Mouse (Mus musculus): ENCODE measurements around the gene Tmem198. TPM values are rescaled to one million over a fixed set of nuclear protein-coding genes. Genes with fewer than 3 reads are reported as not detected.

The Tmem198 gene
- polyA plus RNA-seq, 1 experiment from 2014 or later: 8.9 TPM

DNA sequence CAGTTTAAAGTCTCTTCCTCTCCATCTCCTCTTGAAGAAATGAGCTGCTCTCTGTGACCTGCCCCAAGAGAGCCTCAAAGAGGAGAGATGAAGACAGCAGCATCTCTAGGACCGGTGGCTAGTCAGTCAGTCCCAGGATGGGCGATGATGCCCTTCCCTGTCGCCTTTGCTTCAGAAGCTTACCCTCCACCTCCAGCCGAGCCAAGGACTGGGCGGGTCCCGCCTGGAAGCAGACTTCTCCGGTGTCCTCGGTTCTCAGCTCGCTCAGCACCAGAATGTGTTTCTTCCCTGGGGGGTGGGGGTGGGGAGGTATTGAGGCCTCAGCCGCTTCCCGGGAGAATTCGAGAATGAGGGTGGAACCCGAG lies 7.7 kb downstream of the Tmem198 start:
- Histone ChIP-seq H3K4me3 (ENCODE audit: low read depth, low read length) (peak overlapping the region; percentile 50), H3K27ac (ENCODE audit: low read depth, low read length) (no peak overlapping the region), H3K9me3 (ENCODE audit: control insufficient read depth, low read length) (no peaks in the 10 kb centered on the region), H3K36me3 (ENCODE audit: control insufficient read depth, insufficient read depth, low read length) (no peaks in the 10 kb centered on the region), H3K27me3 (ENCODE audit: control insufficient read depth, insufficient read depth, low read length) (peaks cover 47% of the 10 kb centered on the region), H3K4me2 (ENCODE audit: low read depth, low read length, severe bottlenecking) (peak overlapping the region; percentile 79), H3K9ac (ENCODE audit: low read length) (peak overlapping the region; percentile 35; the same call in 1 of the 2 replicates), H3K4me1 (replicated peaks; ENCODE audit: control insufficient read depth, insufficient read depth, low read length) (peaks cover 13% of the 10 kb centered on the region; the same call in 1 of the 2 replicates)
- 3% methylated on average over 13 of the region's 13 CpGs for WGBS
- ATAC-seq (replicated peaks; ENCODE audit: low FRiP score): 0 out of 2 replicates have a peak, but pooled peaks have one; percentile 5
- DNase-seq (ENCODE audit: low spot score): no peak

DNA sequence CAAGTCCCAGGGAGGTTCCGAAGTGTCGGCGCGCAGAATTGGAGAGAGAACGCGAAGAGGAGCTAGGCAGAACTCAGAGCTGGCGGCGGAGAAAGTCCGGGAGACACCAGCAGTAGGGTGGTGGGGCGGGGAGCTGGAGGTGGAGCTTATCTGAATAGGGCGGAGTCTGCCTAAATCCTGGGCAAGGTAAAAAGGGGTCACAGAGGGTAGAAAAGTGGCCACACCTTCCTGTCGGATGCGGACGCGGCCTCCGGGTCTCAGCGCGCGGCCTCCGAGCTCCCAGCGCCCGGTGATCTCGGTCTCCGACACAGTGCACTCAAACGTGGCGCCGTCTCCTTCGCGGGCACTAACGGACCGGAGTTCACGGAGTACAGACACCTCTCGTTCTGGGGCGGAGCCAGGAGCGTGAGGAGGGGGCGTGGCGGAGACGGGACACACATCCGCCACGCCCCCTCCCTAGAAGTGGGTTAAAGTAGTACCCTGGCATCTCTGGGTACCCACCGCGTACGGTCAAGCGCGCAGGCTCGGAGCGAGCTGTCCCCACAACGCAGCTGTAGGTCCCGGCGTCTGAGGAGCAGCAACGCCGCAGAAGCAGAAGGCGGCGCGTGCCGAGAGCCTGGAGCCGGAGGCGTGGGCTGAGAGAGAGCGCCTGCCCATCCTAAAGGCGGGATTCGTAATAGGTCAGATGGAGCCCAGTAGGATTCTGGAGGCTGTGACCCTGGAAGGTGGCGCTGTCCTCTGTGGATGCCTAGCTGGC lies 8.3 kb downstream of the Tmem198 start:
- H3K4me1 ChIP-seq (replicated peaks; ENCODE audit: control insufficient read depth, insufficient read depth, low read length): peaks cover 13% of the 10 kb centered on the region; the same call in 1 of the 2 replicates
- DNase-seq (ENCODE audit: low spot score): peak; percentile 89
- H3K9me3 ChIP-seq (ENCODE audit: control insufficient read depth, low read length): no peaks in the 10 kb centered on the region
- under 1% methylated on average over 62 of the region's 62 CpGs for WGBS
- H3K4me2 ChIP-seq (ENCODE audit: low read depth, low read length, severe bottlenecking): peak overlapping the region; percentile 79
- no peaks in the 10 kb centered on the region for H3K36me3 ChIP-seq (ENCODE audit: control insufficient read depth, insufficient read depth, low read length)
- H3K9ac ChIP-seq (ENCODE audit: low read length): peak overlapping the region; percentile 35; the same call in 1 of the 2 replicates
- peak overlapping the region; percentile 50 for H3K4me3 ChIP-seq (ENCODE audit: low read depth, low read length)
- no peak overlapping the region for H3K27ac ChIP-seq (ENCODE audit: low read depth, low read length)
- peak; percentile 75 for ATAC-seq (replicated peaks; ENCODE audit: low FRiP score)
- H3K27me3 ChIP-seq (ENCODE audit: control insufficient read depth, insufficient read depth, low read length): peaks cover 44% of the 10 kb centered on the region

DNA sequence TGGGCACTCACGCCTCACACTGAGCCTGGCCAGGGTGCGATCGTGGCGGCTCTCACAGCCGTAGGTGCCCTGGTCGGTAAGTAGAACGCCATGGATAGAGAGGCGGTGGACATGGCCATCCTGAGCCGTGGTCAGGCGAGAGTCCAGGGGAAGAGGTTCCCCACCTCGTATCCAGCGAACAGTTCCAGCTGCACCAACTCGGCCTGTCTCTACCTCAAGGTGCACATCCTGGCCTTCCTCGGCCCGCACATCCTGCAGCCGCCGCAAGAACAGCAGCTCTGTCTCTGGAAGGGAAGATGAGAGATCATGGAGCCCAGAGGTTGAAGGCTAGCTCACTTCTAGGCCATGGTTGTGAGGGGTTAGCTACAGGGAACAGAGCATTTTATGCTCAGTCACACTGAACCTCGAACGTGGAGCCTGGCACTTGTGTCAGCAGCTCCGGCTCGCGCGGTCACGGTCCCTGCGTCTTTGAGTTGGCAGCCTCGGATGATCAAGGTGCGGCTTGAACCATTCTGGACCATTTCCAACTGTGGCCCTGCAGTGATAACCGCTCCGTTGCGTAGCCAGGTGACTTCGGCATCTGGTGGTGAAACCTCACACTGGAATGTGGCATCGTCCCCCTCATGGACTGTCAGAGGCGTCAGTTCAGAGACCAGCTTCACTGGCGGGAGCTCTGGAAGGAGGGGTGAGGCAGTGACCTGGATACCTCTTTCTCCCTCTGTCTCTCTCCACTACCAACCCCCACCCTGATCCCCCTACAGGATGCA lies 11.6 kb downstream of the Tmem198 start:
- no peak for ATAC-seq (replicated peaks; ENCODE audit: low FRiP score)
- Histone ChIP-seq H3K9ac (ENCODE audit: low read length) (no peak overlapping the region), H3K4me2 (ENCODE audit: low read depth, low read length, severe bottlenecking) (no peak overlapping the region), H3K27me3 (ENCODE audit: control insufficient read depth, insufficient read depth, low read length) (peaks cover 23% of the 10 kb centered on the region), H3K9me3 (ENCODE audit: control insufficient read depth, low read length) (no peaks in the 10 kb centered on the region), H3K36me3 (ENCODE audit: control insufficient read depth, insufficient read depth, low read length) (no peaks in the 10 kb centered on the region), H3K4me3 (ENCODE audit: low read depth, low read length) (no peak overlapping the region), H3K27ac (ENCODE audit: low read depth, low read length) (no peak overlapping the region), H3K4me1 (replicated peaks; ENCODE audit: control insufficient read depth, insufficient read depth, low read length) (peaks cover 13% of the 10 kb centered on the region; the same call in 1 of the 2 replicates)
- 78% methylated on average over 34 of the region's 34 CpGs for WGBS
- no peak for DNase-seq (ENCODE audit: low spot score)

DNA sequence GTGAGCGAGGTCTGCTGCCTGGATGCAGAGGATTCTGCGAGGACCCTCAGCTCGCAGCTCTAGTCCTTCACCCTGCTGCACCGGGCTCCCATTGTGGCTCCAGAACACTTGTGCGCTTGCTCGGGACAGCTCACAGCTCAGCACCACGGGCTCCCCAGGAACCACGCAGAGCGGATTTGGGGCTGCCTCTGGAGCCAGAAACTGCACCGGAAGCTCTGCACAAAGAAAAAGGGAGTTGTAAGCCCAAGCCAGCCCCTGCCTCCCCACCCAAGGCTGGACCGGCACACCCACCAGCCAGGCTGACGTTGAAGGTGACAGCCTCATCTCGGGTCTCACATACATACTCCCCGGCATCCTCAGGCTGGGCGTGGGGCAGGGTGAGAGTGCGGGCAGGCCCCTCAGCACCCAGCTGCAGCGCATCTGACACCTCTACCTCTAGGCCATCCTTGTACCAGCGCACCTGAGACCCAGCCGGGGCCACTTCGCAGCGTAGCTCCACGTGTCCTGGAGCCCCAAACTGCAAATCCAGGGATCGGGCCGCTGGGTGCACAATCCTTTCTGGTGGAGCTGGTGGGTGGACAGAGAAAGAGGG lies 13.3 kb downstream of the Tmem198 start:
- peaks cover 8% of the 10 kb centered on the region for H3K27me3 ChIP-seq (ENCODE audit: control insufficient read depth, insufficient read depth, low read length)
- ATAC-seq (replicated peaks; ENCODE audit: low FRiP score): no peak
- no peak overlapping the region for H3K27ac ChIP-seq (ENCODE audit: low read depth, low read length)
- 0 out of 2 replicates have a peak, but pooled peaks cover 3% of the 10 kb centered on the region for H3K4me1 ChIP-seq (replicated peaks; ENCODE audit: control insufficient read depth, insufficient read depth, low read length)
- H3K9ac ChIP-seq (ENCODE audit: low read length): no peak overlapping the region
- no peaks in the 10 kb centered on the region; the same call in 1 of the 2 replicates for H3K36me3 ChIP-seq (ENCODE audit: control insufficient read depth, insufficient read depth, low read length)
- no peaks in the 10 kb centered on the region for H3K9me3 ChIP-seq (ENCODE audit: control insufficient read depth, low read length)
- 29% methylated on average over 24 of the region's 24 CpGs for WGBS
- H3K4me2 ChIP-seq (ENCODE audit: low read depth, low read length, severe bottlenecking): no peak overlapping the region
- H3K4me3 ChIP-seq (ENCODE audit: low read depth, low read length): no peak overlapping the region
- no peak for DNase-seq (ENCODE audit: low spot score)

GRCm38 (mm10) chr1:75494878-75495548 lies 15.7 kb downstream of the Tmem198 start:
- no peak overlapping the region for H3K4me2 ChIP-seq (ENCODE audit: low read depth, low read length, severe bottlenecking)
- DNase-seq (ENCODE audit: low spot score) (peak; percentile 72), ATAC-seq (replicated peaks; ENCODE audit: low FRiP score) (no peak)
- H3K27ac ChIP-seq (ENCODE audit: low read depth, low read length): no peak overlapping the region
- no peaks in the 10 kb centered on the region for H3K9me3 ChIP-seq (ENCODE audit: control insufficient read depth, low read length)
- whole genome bisulfite sequencing: 50% methylated on average over 12 of the region's 12 CpGs
- no peak overlapping the region; the same call in 1 of the 2 replicates for H3K9ac ChIP-seq (ENCODE audit: low read length)
- H3K27me3 ChIP-seq (ENCODE audit: control insufficient read depth, insufficient read depth, low read length): no peaks in the 10 kb centered on the region; the same call in 1 of the 2 replicates
- no peaks in the 10 kb centered on the region for H3K4me1 ChIP-seq (replicated peaks; ENCODE audit: control insufficient read depth, insufficient read depth, low read length)
- H3K36me3 ChIP-seq (ENCODE audit: control insufficient read depth, insufficient read depth, low read length): no peaks in the 10 kb centered on the region; the same call in 1 of the 2 replicates
- H3K4me3 ChIP-seq (ENCODE audit: low read depth, low read length): no peak overlapping the region

DNA sequence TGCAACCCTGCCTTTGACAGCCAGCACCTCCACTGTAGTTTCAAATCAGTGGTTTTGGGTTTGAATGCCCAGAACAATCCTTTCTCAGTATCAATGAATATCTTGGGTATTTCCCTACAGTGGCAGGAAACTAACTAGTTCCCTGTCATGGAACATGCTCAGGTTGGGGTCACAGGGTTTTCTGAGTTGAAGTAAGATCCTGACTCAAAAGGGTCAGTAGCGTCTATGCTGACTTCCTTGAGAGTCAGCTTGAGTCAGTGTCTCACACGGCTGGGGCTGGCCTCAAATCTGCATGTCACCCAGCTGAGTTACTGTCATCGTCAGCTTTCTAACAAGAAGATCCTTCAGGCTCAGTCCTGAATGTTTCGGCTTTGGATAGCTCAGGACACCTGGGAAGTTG lies 19.6 kb downstream of the Tmem198 start:
- Histone ChIP-seq H3K27me3 (ENCODE audit: control insufficient read depth, insufficient read depth, low read length) (no peaks in the 10 kb centered on the region), H3K9ac (ENCODE audit: low read length) (no peak overlapping the region), H3K4me2 (ENCODE audit: low read depth, low read length, severe bottlenecking) (no peak overlapping the region), H3K4me3 (ENCODE audit: low read depth, low read length) (no peak overlapping the region), H3K4me1 (replicated peaks; ENCODE audit: control insufficient read depth, insufficient read depth, low read length) (no peaks in the 10 kb centered on the region), H3K36me3 (ENCODE audit: control insufficient read depth, insufficient read depth, low read length) (peaks cover 8% of the 10 kb centered on the region), H3K9me3 (ENCODE audit: control insufficient read depth, low read length) (no peaks in the 10 kb centered on the region), H3K27ac (ENCODE audit: low read depth, low read length) (no peak overlapping the region)
- ATAC-seq (replicated peaks; ENCODE audit: low FRiP score) (no peak), DNase-seq (ENCODE audit: low spot score) (no peak)
- WGBS: 89% methylated on average over 4 of the region's 4 CpGs

- no peak for ATAC-seq (replicated peaks; ENCODE audit: low FRiP score)
- H3K27ac ChIP-seq (ENCODE audit: low read depth, low read length): no peak overlapping the region
- H3K9me3 ChIP-seq (ENCODE audit: control insufficient read depth, low read length): no peaks in the 10 kb centered on the region
- peak; percentile 39 for DNase-seq (ENCODE audit: low spot score)
- H3K4me3 ChIP-seq (ENCODE audit: low read depth, low read length): no peak overlapping the region
- WGBS: 83% methylated on average over 7 of the region's 7 CpGs
- no peaks in the 10 kb centered on the region for H3K27me3 ChIP-seq (ENCODE audit: control insufficient read depth, insufficient read depth, low read length)
- peaks cover 8% of the 10 kb centered on the region for H3K36me3 ChIP-seq (ENCODE audit: control insufficient read depth, insufficient read depth, low read length)
- H3K4me2 ChIP-seq (ENCODE audit: low read depth, low read length, severe bottlenecking): no peak overlapping the region
- H3K4me1 ChIP-seq (replicated peaks; ENCODE audit: control insufficient read depth, insufficient read depth, low read length): 0 out of 2 replicates have a peak, but pooled peaks cover 1% of the 10 kb centered on the region
- no peak overlapping the region for H3K9ac ChIP-seq (ENCODE audit: low read length)
These were observed 20.1 kb downstream of the Tmem198 start for GRCm38 (mm10) chr1:75499441-75499840.

- WGBS: 97% methylated on average over 9 of the region's 9 CpGs
- Histone ChIP-seq H3K36me3 (ENCODE audit: control insufficient read depth, insufficient read depth, low read length) (peaks cover 8% of the 10 kb centered on the region), H3K4me1 (replicated peaks; ENCODE audit: control insufficient read depth, insufficient read depth, low read length) (peaks cover 5% of the 10 kb centered on the region; the same call in 1 of the 2 replicates), H3K27me3 (ENCODE audit: control insufficient read depth, insufficient read depth, low read length) (no peaks in the 10 kb centered on the region), H3K9me3 (ENCODE audit: control insufficient read depth, low read length) (no peaks in the 10 kb centered on the region), H3K4me3 (ENCODE audit: low read depth, low read length) (no peak overlapping the region), H3K9ac (ENCODE audit: low read length) (no peak overlapping the region), H3K4me2 (ENCODE audit: low read depth, low read length, severe bottlenecking) (no peak overlapping the region), H3K27ac (ENCODE audit: low read depth, low read length) (no peak overlapping the region)
- DNase-seq (ENCODE audit: low spot score) (peak; percentile 38), ATAC-seq (replicated peaks; ENCODE audit: low FRiP score) (no peak)
These were observed 22.6 kb downstream of the Tmem198 start for GRCm38 (mm10) chr1:75501905-75502304.
